Mouse (Mus musculus): ENCODE results near the gene Tsc22d1.

The Tsc22d1 gene

GRCm38 (mm10) chr14:76448987-76449386 is 34.2 kb downstream of the Tsc22d1 start:
- DNase-seq, result no peak

GRCm38 (mm10) chr14:76451011-76451410 is 36.2 kb downstream of the Tsc22d1 start:
- no peak for DNase-seq

GRCm38 (mm10) chr14:76452751-76453360 is 38.1 kb downstream of the Tsc22d1 start:
- no peak for DNase-seq

- no peak for DNase-seq
These were observed 39.9 kb downstream of the Tsc22d1 start for GRCm38 (mm10) chr14:76454673-76455072.

GRCm38 (mm10) chr14:76455159-76455558 is 40.4 kb downstream of the Tsc22d1 start:
- peak in 1 of 2 experiments; percentile 22 for DNase-seq

GRCm38 (mm10) chr14:76457696-76458095 is 42.9 kb downstream of the Tsc22d1 start:
- DNase-seq, result no peak

- DNase-seq, result no peak
These were observed 45.4 kb downstream of the Tsc22d1 start for GRCm38 (mm10) chr14:76460181-76460580.

- no peak for DNase-seq
These were observed 46.5 kb downstream of the Tsc22d1 start for GRCm38 (mm10) chr14:76461182-76461775.

GRCm38 (mm10) chr14:76463414-76464098 is 48.8 kb downstream of the Tsc22d1 start:
- DNase-seq, result no peak

- no peak for DNase-seq
These were observed 50.2 kb downstream of the Tsc22d1 start for GRCm38 (mm10) chr14:76464967-76465366.

GRCm38 (mm10) chr14:76466641-76467323 is 52.0 kb downstream of the Tsc22d1 start:
- DNase-seq, result peak; percentile 81 to 85

GRCm38 (mm10) chr14:76467932-76468331 is 53.2 kb downstream of the Tsc22d1 start:
- DNase-seq, result no peak

- DNase-seq, result no peak
These were observed 56.5 kb downstream of the Tsc22d1 start for GRCm38 (mm10) chr14:76471301-76471700.

GRCm38 (mm10) chr14:76472487-76472886 is 57.7 kb downstream of the Tsc22d1 start:
- no peak for DNase-seq

GRCm38 (mm10) chr14:76473404-76473803 is 58.6 kb downstream of the Tsc22d1 start:
- peak; percentile 60 to 75 for DNase-seq

- DNase-seq, result no peak
These were observed 59.4 kb downstream of the Tsc22d1 start for GRCm38 (mm10) chr14:76474165-76474564.

GRCm38 (mm10) chr14:76476770-76477169 is 62.0 kb downstream of the Tsc22d1 start:
- DNase-seq, result no peak

- no peak for DNase-seq
These were observed 63.3 kb downstream of the Tsc22d1 start for GRCm38 (mm10) chr14:76478076-76478475.

GRCm38 (mm10) chr14:76478616-76479015 is 63.9 kb downstream of the Tsc22d1 start:
- no peak for DNase-seq

GRCm38 (mm10) chr14:76479867-76480266 is 65.1 kb downstream of the Tsc22d1 start:
- peak; percentile 41 to 59 for DNase-seq

- DNase-seq, result no peak
These were observed 65.7 kb downstream of the Tsc22d1 start for GRCm38 (mm10) chr14:76480507-76480906.

- no peak for DNase-seq
These were observed 68.9 kb downstream of the Tsc22d1 start for GRCm38 (mm10) chr14:76483701-76484100.

- DNase-seq, result no peak
These were observed 72.8 kb downstream of the Tsc22d1 start for GRCm38 (mm10) chr14:76487609-76488008.

Data from cerebellum, adult 18-20 months (tissue).